Mouse (Mus musculus) heart, adult 2 months (tissue): ENCODE data around the gene Ciita.

Source experiments
- CTCF ChIP-seq: fragments of 200-600 bp; IDR thresholded peaks from 2 replicates; pipeline ENCODE4 v1.8.1; 2022; ENCODE audit warnings: antibody characterized with exemption, mild to moderate bottlenecking, moderate library complexity
- POLR2A ChIP-seq: fragments of 200-500 bp; IDR thresholded peaks from 2 replicates; pipeline ENCODE4 v1.6.1; 2011; ENCODE audit warnings: mild to moderate bottlenecking, low read depth, low read length, control low read depth; ENCODE audit not compliant: insufficient read depth

DNA sequence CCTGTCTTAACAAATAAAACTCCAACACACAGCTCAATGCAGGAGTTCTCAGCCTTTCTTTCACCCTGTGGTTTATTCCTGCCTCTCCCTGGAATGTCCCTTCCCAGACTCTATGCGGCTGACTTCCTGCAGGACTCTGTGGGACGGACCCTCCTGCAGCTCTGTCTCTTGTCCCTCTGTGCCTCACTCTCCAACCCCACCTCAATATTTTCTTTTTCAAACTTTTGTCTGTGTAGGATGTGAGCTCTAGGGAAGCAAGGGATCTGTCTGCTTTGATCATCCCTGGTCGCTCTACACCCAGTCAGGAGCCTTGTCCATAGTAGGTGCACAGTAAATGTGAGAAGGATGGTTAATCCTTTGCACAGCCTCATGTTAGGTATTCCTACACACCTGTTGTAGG lies 48.5 kb downstream of the Ciita start:
- TF ChIP-seq CTCF, result no peak
- TF ChIP-seq POLR2A, result no peak
